Comparison of ENCODE assay signal across 1 mouse cellular context in genomic region chrX:20792417-20792816, GRCm38 (mm10).
A peak's percentile ranks its signal among the peaks of the same experiment; 100 is the strongest.
TF ChIP-seq lines count a peak whose summit lies in the region.

No protein-coding gene starts in this region.

TF ChIP-seq in MEL, 35 proteins besides CTCF, POLR2A, EP300 and RAD21 (continued from another document):
- TF ChIP-seq HCFC1 (IDR thresholded peaks at IDR 0.05; ENCODE audit: low read depth, low read length) (peak; percentile 50; the same call in 1 of the 2 replicates), ETS1 (IDR thresholded peaks at IDR 0.05; ENCODE audit: low read depth, low read length) (peak; percentile 63)
